Mouse (Mus musculus) MEL (cell line): ENCODE measurements around the gene Tom1l2. TPM values are rescaled to one million over a fixed set of nuclear protein-coding genes. Genes with fewer than 3 reads are reported as not detected.

Experiments
- DNase-seq: peaks from one replicate; pipeline ENCODE4 v3.0.0; 2011; ENCODE audit warnings: low read depth, low spot score
- H3K27ac ChIP-seq: 2 replicates; pipeline ENCODE4 v1.5.1; 2012; ENCODE audit warnings: low read depth, mild to moderate bottlenecking, control low read depth, low read length, moderate library complexity; ENCODE audit not compliant: control insufficient read depth
- H3K27me3 ChIP-seq, 2 experiments: fragments of 150-350 bp in 1 of 2; sonication (generic) in 1 of 2; 2 replicates each; pipeline ENCODE4 v1.6.1; 2012; ENCODE audit warnings: low read length in 2 of 2, mild to moderate bottlenecking in 2 of 2, improper control_type of control experiment in 1 of 2, moderate library complexity in 1 of 2; ENCODE audit not compliant: insufficient read depth in 2 of 2, control insufficient read depth in 1 of 2
- H3K36me3 ChIP-seq, 2 experiments: 2 replicates each; pipeline ENCODE4 v1.6.1; 2012 to 2014; ENCODE audit warnings: low read length in 2 of 2, improper control_type of control experiment in 1 of 2, inconsistent platforms in 1 of 2, mild to moderate bottlenecking in 1 of 2; ENCODE audit not compliant: insufficient read depth in 2 of 2, control insufficient read depth in 1 of 2
- H3K4me1 ChIP-seq, 2 experiments: fragments of 150-350 bp in 1 of 2; sonication (generic) in 1 of 2; 2 replicates each; pipeline ENCODE4 v1.6.1; 2012; ENCODE audit warnings: low read length in 2 of 2, improper control_type of control experiment in 1 of 2, mild to moderate bottlenecking in 1 of 2; ENCODE audit not compliant: insufficient read depth in 2 of 2, control insufficient read depth in 1 of 2
- H3K4me3 ChIP-seq, 2 experiments: fragments of 150-350 bp in 1 of 2; sonication (generic) in 1 of 2; 2 replicates each; pipeline ENCODE4 v1.5.1; 2012; ENCODE audit warnings: low read depth in 2 of 2, low read length in 2 of 2, mild to moderate bottlenecking in 2 of 2, moderate library complexity in 2 of 2, control low read depth in 1 of 2, improper control_type of control experiment in 1 of 2; ENCODE audit not compliant: control insufficient read depth in 1 of 2, insufficient read depth in 1 of 2
- H3K79me2 ChIP-seq: 2 replicates; pipeline ENCODE4 v1.6.1; 2012; ENCODE audit warnings: mild to moderate bottlenecking, low read length, moderate library complexity; ENCODE audit not compliant: control insufficient read depth, poor library complexity, insufficient read depth
- H3K9ac ChIP-seq: 2 replicates; pipeline ENCODE4 v1.6.1; 2012; ENCODE audit warnings: low read depth, mild to moderate bottlenecking, control low read depth, low read length, moderate library complexity; ENCODE audit not compliant: control insufficient read depth, poor library complexity, severe bottlenecking
- H3K9me3 ChIP-seq: fragments of 150-350 bp; sonication (generic); replicated peaks from 2 replicates; pipeline ENCODE4 v1.6.1; 2012; ENCODE audit warnings: mild to moderate bottlenecking, low read length, improper control_type of control experiment, moderate library complexity; ENCODE audit not compliant: insufficient read depth
- BHLHE40 ChIP-seq: IDR thresholded peaks from 2 replicates; pipeline ENCODE4 v1.6.1; 2012; ENCODE audit warnings: low read depth, mild to moderate bottlenecking, inconsistent platforms, low read length, improper control_type of control experiment, borderline replicate concordance
- CHD2 ChIP-seq: IDR thresholded peaks from 2 replicates; pipeline ENCODE4 v1.6.1; 2011; ENCODE audit warnings: low read length, improper control_type of control experiment
- E2F4 ChIP-seq: IDR thresholded peaks from 2 replicates; pipeline ENCODE4 v1.6.1; 2011; ENCODE audit warnings: low read depth, low read length, improper control_type of control experiment, borderline replicate concordance
- ELF1 ChIP-seq: IDR thresholded peaks from 2 replicates; pipeline ENCODE4 v1.6.1; 2014; ENCODE audit warnings: low read depth, mild to moderate bottlenecking, inconsistent platforms, low read length, improper control_type of control experiment, moderate library complexity
- GATA1 ChIP-seq: IDR thresholded peaks from 2 replicates; pipeline ENCODE4 v1.6.1; 2011; ENCODE audit warnings: low read depth, low read length, improper control_type of control experiment
- MEF2A ChIP-seq: IDR thresholded peaks from 2 replicates; pipeline ENCODE4 v1.6.1; 2014; ENCODE audit warnings: low read depth, mild to moderate bottlenecking, inconsistent platforms, low read length, improper control_type of control experiment; ENCODE audit not compliant: poor library complexity, insufficient replicate concordance, severe bottlenecking; ENCODE audit errors: extremely low read depth
- MXI1 ChIP-seq: IDR thresholded peaks from 2 replicates; pipeline ENCODE4 v1.6.1; 2011; ENCODE audit warnings: mild to moderate bottlenecking, low read depth, low read length, improper control_type of control experiment
- MYB ChIP-seq: IDR thresholded peaks from 2 replicates; pipeline ENCODE4 v1.6.1; 2011; ENCODE audit warnings: mild to moderate bottlenecking, low read depth, low read length, improper control_type of control experiment
- SIN3A ChIP-seq: IDR thresholded peaks from 2 replicates; pipeline ENCODE4 v1.6.1; 2012; ENCODE audit warnings: low read length, improper control_type of control experiment, inconsistent platforms
- TBP ChIP-seq: IDR thresholded peaks from 2 replicates; pipeline ENCODE4 v1.8.0; 2011; ENCODE audit warnings: low read depth, low read length, improper control_type of control experiment
- USF1 ChIP-seq: IDR thresholded peaks from 2 replicates; pipeline ENCODE4 v1.6.1; 2014; ENCODE audit warnings: low read depth, mild to moderate bottlenecking, inconsistent platforms, low read length, improper control_type of control experiment, moderate library complexity
- polyA plus RNA-seq, 2 experiments: library from polyadenylated mRNA; stranded (reverse) in 1 of 2; unstranded in 1 of 2; fragments of >175 nt in 1 of 2; fragments of >200 nt in 1 of 2; gene quantifications; 2 replicates each; pipeline versions ENCODE4 v1.2.1 to v1.2.4; 2012; ENCODE audit warnings: low replicate concordance in 2 of 2, low read depth in 1 of 2; ENCODE audit not compliant: insufficient read length in 2 of 2, insufficient read depth in 1 of 2, missing spikeins in 1 of 2
- total RNA-seq: library from RNA; depleted of rRNA; stranded (reverse); fragments of 300-350 nt; gene quantifications from 2 replicates; pipeline ENCODE4 v1.2.3, GENCODE M21; 2012

The Tom1l2 gene
- total and polyA plus RNA-seq, 3 experiments: 6.8 to 12.2 TPM; not detected in 1

- H3K9me3 ChIP-seq: no peaks in the 10 kb centered on the region
- no peak overlapping the region for H3K4me3 ChIP-seq
- H3K4me1 ChIP-seq: peaks cover 4 to 9% of the 10 kb centered on the region in 2 experiments; a peak in 3 of 4 replicates
- DNase-seq: no peak
- H3K79me2 ChIP-seq: no peaks in the 10 kb centered on the region
- H3K27ac ChIP-seq: no peak overlapping the region
- no peaks in the 10 kb centered on the region; a peak in 1 of 4 replicates for H3K27me3 ChIP-seq
- TF ChIP-seq MYB (no peak), SIN3A (no peak)
- H3K36me3 ChIP-seq: peaks cover 0 to 5% of the 10 kb centered on the region in 2 experiments; a peak in 2 of 4 replicates
- no peak overlapping the region for H3K9ac ChIP-seq
Measured at GRCm38 (mm10) chr11:60359936-60360335, 7.2 kb upstream of the Tom1l2 start.

DNA sequence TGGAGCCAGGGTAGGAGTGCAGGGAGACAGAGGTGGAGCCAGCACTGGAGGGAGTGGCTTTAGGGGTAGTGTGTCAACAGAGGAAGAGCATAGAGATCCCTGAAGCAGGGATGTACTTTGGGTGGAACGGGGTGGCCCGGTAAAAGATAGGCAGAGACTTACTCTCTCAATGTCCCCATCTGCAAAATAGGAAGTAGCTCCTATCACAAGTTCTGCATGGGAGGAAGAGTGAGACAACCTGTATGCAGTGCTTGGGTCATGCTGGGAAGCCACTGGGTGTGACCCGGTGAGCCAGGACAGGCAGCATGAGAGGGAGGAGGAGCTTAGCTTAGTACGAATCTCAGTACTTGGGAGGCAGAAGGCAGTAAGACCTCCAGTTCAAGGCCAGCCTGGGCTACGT lies 6.4 kb upstream of the Tom1l2 start:
- H3K4me3 ChIP-seq: no peak overlapping the region
- no peak overlapping the region for H3K27ac ChIP-seq
- peak; percentile 83 for DNase-seq
- H3K9ac ChIP-seq: no peak overlapping the region
- peaks cover 0 to 5% of the 10 kb centered on the region in 2 experiments; a peak in 2 of 4 replicates for H3K36me3 ChIP-seq
- TF ChIP-seq TBP: no peak
- TF ChIP-seq GATA1: 0 out of 2 replicates have a peak, but pooled peaks have one; percentile 22
- TF ChIP-seq ELF1: 0 out of 2 replicates have a peak, but pooled peaks have one; percentile 18
- TF ChIP-seq, all 39 proteins: peak for 2
- Histone ChIP-seq H3K27me3 (no peaks in the 10 kb centered on the region; a peak in 1 of 4 replicates), H3K9me3 (no peaks in the 10 kb centered on the region), H3K4me1 (peaks cover 4 to 9% of the 10 kb centered on the region in 2 experiments; a peak in 3 of 4 replicates), H3K79me2 (no peaks in the 10 kb centered on the region)

GRCm38 (mm10) chr11:60358548-60358947 lies 5.8 kb upstream of the Tom1l2 start:
- H3K4me3 ChIP-seq: no peak overlapping the region

DNA sequence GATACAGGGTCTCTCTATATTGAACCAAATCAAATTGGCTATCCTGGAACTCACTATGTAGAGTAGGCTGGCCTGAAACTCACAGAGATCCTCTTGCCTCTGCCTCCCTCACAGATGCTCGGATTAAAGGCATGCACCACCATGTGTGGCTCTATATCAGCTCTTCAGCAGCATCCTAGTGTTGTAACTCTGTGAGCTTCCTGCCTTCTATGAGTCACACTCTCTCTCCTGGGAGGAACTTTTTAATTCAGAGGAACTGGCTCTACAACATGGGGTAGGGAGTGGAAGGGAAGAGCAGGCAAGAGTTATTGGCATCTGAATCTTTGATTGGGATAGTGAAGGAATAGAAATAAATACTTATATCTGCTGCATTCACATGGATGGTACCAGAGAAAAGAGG lies 4.4 kb upstream of the Tom1l2 start:
- H3K4me1 ChIP-seq: peaks cover 4 to 15% of the 10 kb centered on the region in 2 experiments; a peak in 3 of 4 replicates
- no peak overlapping the region for H3K27ac ChIP-seq
- no peak overlapping the region for H3K9ac ChIP-seq
- no peak for DNase-seq
- no peaks in the 10 kb centered on the region for H3K27me3 ChIP-seq
- peaks cover 0 to 9% of the 10 kb centered on the region in 2 experiments; a peak in 2 of 4 replicates for H3K36me3 ChIP-seq
- TF ChIP-seq E2F4: no peak
- no peak for TF ChIP-seq CHD2
- H3K9me3 ChIP-seq: no peaks in the 10 kb centered on the region
- H3K79me2 ChIP-seq: peaks cover 3% of the 10 kb centered on the region; the same call in 1 of the 2 replicates
- H3K4me3 ChIP-seq: no peak overlapping the region

More at GRCm38 (mm10) chr11:60358548-60358947, 5.8 kb upstream of the Tom1l2 start:
- Histone ChIP-seq H3K36me3 (peaks cover 0 to 6% of the 10 kb centered on the region in 2 experiments; a peak in 2 of 4 replicates), H3K9me3 (no peaks in the 10 kb centered on the region), H3K9ac (no peak overlapping the region), H3K79me2 (no peaks in the 10 kb centered on the region), H3K27me3 (no peaks in the 10 kb centered on the region; a peak in 1 of 4 replicates), H3K27ac (no peak overlapping the region), H3K4me1 (peaks cover 4 to 11% of the 10 kb centered on the region in 2 experiments; a peak in 3 of 4 replicates)
- DNase-seq: no peak
- TF ChIP-seq MEF2A: no peak
- no peak for TF ChIP-seq USF1
- TF ChIP-seq TBP: no peak
- TF ChIP-seq MXI1: no peak
- TF ChIP-seq BHLHE40: no peak
- TF ChIP-seq SIN3A: no peak
